Mouse (Mus musculus): ENCODE measurements around the gene Gfpt1. TPM values are rescaled to one million over a fixed set of nuclear protein-coding genes. Genes with fewer than 3 reads are reported as not detected.
A peak's percentile ranks its signal among the peaks of the same experiment; 100 is the strongest.

Gfpt1 gene
- total RNA-seq, 2 experiments from 2014 or later, result 53.1 to 57.6 TPM

- no peak for DNase-seq (ENCODE audit: low spot score in 2 of 2)
These were observed 57.1 kb downstream of the Gfpt1 start for GRCm38 (mm10) chr6:87099671-87100296.

- no peak for DNase-seq (ENCODE audit: low spot score in 2 of 2)
These were observed 57.8 kb downstream of the Gfpt1 start for GRCm38 (mm10) chr6:87100297-87101020.

GRCm38 (mm10) chr6:87101281-87101954, 58.8 kb downstream of the Gfpt1 start:
- DNase-seq (ENCODE audit: low spot score in 2 of 2), result peak; percentile 90 to 97

- no peak for DNase-seq (ENCODE audit: low spot score in 2 of 2)
These were observed 59.3 kb downstream of the Gfpt1 start for GRCm38 (mm10) chr6:87101955-87102353.

GRCm38 (mm10) chr6:87102421-87102911, 59.8 kb downstream of the Gfpt1 start:
- DNase-seq (ENCODE audit: low spot score in 2 of 2), result no peak

- DNase-seq (ENCODE audit: low spot score in 2 of 2), result no peak
These were observed 60.7 kb downstream of the Gfpt1 start for GRCm38 (mm10) chr6:87103314-87103713.

- no peak for DNase-seq (ENCODE audit: low spot score in 2 of 2)
These were observed 61.6 kb downstream of the Gfpt1 start, which contains the start of gene D6Ertd527e for GRCm38 (mm10) chr6:87104123-87104796. TSS of gene D6Ertd527e (plus strand) at chr6:87104746.

- DNase-seq (ENCODE audit: low spot score in 2 of 2), result no peak
These were observed 68.8 kb downstream of the Gfpt1 start for GRCm38 (mm10) chr6:87111493-87111892.

- no peak for DNase-seq (ENCODE audit: low spot score in 2 of 2)
These were observed 69.5 kb downstream of the Gfpt1 start for GRCm38 (mm10) chr6:87112125-87112524.

- DNase-seq (ENCODE audit: low spot score in 2 of 2), result no peak
These were observed 73.3 kb downstream of the Gfpt1 start for GRCm38 (mm10) chr6:87115981-87116380.

- DNase-seq (ENCODE audit: low spot score in 2 of 2), result no peak
These were observed 74.0 kb downstream of the Gfpt1 start for GRCm38 (mm10) chr6:87116596-87116995.

GRCm38 (mm10) chr6:87119066-87119837, 76.6 kb downstream of the Gfpt1 start:
- DNase-seq (ENCODE audit: low spot score in 2 of 2), result no peak

- no peak for DNase-seq (ENCODE audit: low spot score in 2 of 2)
These were observed 77.3 kb downstream of the Gfpt1 start for GRCm38 (mm10) chr6:87119975-87120374.

GRCm38 (mm10) chr6:87120661-87121060, 78.0 kb downstream of the Gfpt1 start:
- no peak for DNase-seq (ENCODE audit: low spot score in 2 of 2)

- no peak for DNase-seq (ENCODE audit: low spot score in 2 of 2)
These were observed 79.3 kb downstream of the Gfpt1 start for GRCm38 (mm10) chr6:87121961-87122360.

GRCm38 (mm10) chr6:87123406-87123805, 80.8 kb downstream of the Gfpt1 start:
- no peak for DNase-seq (ENCODE audit: low spot score in 2 of 2)

GRCm38 (mm10) chr6:87123973-87124372, 81.3 kb downstream of the Gfpt1 start:
- DNase-seq (ENCODE audit: low spot score in 2 of 2), result no peak

- no peak for DNase-seq (ENCODE audit: low spot score in 2 of 2)
These were observed 84.6 kb downstream of the Gfpt1 start for GRCm38 (mm10) chr6:87127049-87127753.

- peak in 1 of 2 experiments; percentile 6 for DNase-seq (ENCODE audit: low spot score in 2 of 2)
These were observed 87.2 kb downstream of the Gfpt1 start for GRCm38 (mm10) chr6:87129861-87130260.

- no peak for DNase-seq (ENCODE audit: low spot score in 2 of 2)
These were observed 88.0 kb downstream of the Gfpt1 start for GRCm38 (mm10) chr6:87130628-87131027.
